Mouse (Mus musculus) cerebellum, adult 18-20 months (tissue): ENCODE measurements around the gene Frmd4b.

Source experiments
- DNase-seq, 2 experiments: peaks; one replicate each; pipeline ENCODE4 v3.0.0; 2021

Gene Frmd4b

GRCm38 (mm10) chr6:97579704-97580103, 37.6 kb downstream of the Frmd4b start:
- DNase-seq, result no peak

DNA sequence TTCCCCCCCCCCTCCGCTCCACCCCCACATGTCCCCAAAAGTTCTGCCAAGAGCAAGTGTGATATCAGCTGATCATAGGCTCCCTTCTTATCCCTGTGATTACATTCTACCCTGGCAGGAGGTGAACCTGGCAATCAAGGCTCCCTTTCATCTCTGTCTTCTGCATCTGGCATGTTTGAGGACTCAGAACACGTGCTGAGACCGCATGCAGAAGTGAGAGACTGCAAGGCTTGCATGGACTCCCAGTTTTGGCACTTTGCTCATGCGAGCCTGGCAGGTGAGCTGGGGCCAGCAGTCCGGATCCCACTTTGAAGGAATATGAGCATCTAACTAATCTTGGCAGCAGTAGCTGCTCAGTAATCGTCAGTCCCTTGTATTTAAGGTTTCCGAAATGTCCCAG, 39.1 kb downstream of the Frmd4b start:
- peak in 1 of 2 experiments; percentile 11 for DNase-seq

- no peak for DNase-seq
These were observed 40.0 kb downstream of the Frmd4b start for GRCm38 (mm10) chr6:97577349-97577748.

DNA sequence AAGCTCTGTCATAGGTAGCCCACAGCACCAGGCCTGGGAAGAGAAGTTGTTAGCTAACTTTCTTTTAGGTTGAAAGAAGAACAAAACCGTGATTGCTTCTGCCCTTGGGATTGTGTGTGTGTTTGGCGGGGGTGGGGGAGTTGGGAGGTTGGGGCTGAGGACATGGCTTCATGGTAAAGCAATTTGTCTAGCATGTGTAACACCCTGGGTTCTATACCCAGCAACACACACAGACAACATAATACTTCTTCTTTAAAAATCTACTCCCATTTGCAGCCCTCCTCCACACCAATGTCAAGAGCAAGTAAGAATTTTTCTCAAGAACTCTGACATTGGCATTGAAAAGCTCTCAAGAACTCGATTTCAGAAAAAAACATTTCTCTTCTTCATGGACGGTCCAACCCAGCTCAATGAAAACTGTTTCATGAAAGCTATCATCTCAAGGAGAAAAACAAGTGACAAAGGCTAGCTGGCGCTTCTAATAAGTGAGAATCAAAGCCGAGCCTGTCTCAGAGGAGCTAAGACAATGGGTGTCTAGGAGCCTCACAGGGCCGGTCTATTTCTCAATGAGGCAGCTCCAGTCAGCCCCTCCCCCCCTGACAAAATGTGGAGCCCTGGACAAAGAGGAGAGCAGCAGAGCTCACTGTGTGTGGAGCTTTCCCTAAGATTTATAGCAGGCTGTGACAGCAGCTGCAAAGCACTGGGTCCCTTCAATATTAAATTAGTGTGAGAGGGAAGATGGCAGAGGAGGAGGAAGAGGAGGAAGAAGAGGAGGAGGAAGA, 40.6 kb downstream of the Frmd4b start:
- DNase-seq, result no peak

DNA sequence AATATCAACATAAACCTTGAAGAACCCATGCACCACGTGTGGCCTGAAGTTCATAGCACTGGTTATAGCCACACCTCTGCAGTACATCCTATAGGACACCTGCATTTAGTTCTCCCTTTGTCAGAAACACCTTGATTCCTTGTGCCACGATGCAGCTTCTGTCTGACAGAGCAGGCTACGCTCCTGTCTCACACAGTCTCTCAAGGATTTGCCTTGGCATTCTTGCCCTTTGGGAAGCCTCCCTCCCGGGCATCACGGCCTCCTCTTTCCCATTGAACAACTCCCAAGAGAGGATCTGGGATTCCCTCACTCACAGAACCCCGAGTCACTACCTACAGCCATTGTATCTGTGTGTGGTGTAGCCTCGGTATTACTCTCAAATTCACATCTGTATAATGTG, 41.2 kb downstream of the Frmd4b start:
- no peak for DNase-seq

DNA sequence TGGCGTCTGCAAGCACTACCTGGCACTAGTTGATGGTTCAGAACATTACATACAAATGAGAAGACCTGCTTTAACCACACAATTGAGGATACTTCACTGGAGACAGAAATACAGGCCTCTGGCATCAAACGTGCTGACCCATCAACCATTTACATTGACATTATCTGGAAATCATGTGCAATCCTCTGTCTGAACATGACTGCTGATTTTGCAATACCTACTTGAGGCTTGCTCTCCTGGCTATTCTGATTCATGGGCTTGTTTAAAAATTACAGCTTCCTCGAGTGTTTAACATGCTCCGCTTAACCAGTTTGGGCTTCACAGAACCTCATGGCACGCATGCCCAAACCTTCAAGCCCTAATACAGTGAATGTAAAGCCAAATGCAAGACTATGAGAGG, 42.4 kb downstream of the Frmd4b start:
- DNase-seq, result no peak

DNA sequence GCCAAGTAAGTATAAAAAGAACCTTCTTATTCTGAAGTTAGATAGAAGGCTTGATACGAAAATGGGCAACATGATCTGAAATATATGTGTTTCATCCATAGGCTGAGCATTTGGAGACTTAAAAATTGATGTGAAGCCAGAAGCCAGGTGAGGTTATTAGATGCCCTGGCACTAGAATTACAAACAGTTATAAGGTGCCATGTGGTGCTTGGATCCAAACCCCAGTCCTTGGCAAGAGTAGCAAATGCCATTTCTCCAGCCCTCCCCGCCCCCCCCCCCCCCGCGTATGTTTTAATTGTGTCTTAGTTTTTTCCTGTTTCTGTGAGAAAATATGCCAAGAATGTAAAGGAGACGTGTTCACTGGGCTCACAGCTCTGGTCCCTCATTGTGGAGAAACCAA, 45.1 kb downstream of the Frmd4b start:
- no peak for DNase-seq

GRCm38 (mm10) chr6:97568538-97568937, 48.8 kb downstream of the Frmd4b start:
- no peak for DNase-seq

DNA sequence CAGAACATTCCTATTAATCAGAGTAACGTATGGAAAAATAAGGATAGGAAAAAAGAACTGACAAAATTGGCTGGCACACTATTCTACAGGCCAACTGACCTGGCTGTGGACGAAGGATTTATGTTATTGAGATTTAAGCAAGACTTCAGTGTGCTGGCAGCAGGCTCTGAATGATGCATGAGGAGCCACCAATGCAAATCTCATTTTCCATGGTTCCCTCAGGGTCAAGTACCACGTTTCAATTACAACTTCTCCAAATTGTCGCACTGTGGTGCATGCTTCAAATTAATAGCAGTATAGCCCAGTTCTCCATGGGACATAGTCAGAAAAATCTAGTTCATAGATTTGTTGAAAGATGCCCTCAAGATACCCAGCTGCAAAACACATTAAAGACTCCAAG, 50.6 kb downstream of the Frmd4b start:
- DNase-seq, result no peak

- DNase-seq, result peak; percentile 61
These were observed 60.2 kb downstream of the Frmd4b start for GRCm38 (mm10) chr6:97557147-97557546.

GRCm38 (mm10) chr6:97555637-97556036, 61.7 kb downstream of the Frmd4b start:
- DNase-seq, result no peak

DNA sequence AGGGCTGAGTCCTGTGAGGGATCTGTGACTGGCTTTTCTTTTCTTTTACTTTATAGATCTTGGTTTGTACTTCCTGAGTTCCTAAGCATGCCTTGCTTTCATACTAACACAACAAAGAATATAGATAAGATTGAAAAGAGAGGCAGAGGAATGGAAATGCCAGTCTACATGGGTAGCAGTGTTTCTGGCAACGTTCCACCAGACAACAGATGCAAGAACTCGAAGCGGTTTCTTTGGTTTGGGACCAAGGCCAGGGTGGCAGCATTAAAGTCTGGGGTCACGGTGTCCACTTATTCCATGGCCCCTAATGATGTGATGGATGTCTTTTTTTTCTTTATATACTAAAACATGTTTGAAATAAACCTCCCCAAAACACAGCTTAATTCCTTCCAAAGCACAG, 63.9 kb downstream of the Frmd4b start:
- DNase-seq, result no peak

DNA sequence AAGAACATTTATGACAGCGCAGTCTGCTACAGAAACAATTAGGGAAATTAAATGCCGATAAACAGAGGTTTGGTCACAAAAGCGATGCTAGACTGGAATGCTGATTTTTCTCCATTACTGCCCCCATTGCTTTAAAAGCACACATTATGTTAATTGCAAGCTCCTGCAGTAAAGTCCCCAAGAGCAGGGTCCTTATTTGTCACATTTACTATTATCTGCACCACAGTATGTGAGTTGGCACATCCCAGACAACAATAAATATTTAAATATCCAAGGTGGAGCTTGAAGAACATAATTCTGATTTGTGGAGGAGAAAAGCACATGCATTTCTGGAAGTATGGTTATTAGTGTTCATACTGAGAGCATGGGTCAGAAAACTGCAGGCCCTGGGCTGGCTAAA, 64.8 kb downstream of the Frmd4b start:
- no peak for DNase-seq

- DNase-seq, result no peak
These were observed 65.5 kb downstream of the Frmd4b start for GRCm38 (mm10) chr6:97551884-97552283.

GRCm38 (mm10) chr6:97551161-97551560, 66.2 kb downstream of the Frmd4b start:
- DNase-seq, result no peak

GRCm38 (mm10) chr6:97540458-97540857, 76.9 kb downstream of the Frmd4b start:
- DNase-seq, result no peak

GRCm38 (mm10) chr6:97535763-97536445, 81.4 kb downstream of the Frmd4b start:
- DNase-seq, result peak; percentile 47 to 63

DNA sequence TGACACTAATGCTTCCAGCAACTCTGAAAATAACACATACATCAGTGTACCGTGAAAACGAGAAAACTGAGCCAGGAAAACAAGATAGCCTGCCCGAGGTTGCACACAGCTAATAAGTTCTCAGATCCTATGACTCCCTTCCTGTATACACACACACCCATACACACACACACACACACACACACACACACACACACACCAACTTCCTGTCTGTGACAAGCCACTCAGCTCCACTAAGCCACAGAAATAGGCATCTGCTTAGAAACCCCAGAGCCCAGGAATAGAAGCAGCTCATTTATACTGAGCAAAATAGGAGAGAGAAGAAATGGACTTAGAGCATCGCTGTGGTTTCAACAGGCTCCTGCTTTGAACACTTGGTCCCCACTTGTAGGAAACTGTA, 86.3 kb downstream of the Frmd4b start:
- DNase-seq, result no peak

DNA sequence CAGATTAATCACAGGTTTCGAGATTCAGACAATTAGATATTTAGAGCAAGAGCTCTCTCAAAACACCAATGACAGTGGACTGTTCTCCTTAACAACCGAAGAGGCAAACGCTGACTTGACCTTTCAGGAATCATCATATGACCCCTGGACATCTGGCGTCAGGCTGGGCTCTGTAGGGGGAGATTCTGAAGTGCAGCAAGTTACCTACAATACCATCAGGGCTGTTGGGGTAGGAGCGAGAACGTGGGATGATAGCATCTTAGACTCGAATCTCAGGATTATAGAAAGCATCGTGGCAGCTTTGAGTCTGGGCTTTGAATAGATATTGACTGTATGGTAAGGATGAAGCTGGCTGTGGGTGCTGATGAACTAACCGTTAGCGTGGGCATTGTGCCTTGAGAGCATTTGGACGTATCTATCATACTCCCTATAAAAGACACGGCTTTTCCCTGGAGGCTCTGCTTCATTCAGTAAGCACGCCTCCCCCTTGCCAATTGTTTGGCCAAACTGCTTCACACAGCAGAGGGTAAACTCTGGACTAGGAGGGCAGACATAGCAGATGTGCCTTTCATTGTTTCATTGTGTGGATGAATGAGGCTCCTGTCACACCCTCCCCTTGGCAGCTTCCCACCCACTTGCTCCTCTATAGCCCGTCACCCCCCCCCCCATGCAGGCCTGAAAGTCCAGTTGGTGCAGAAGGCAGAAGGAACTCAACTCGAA, 88.2 kb downstream of the Frmd4b start:
- DNase-seq, result no peak

- DNase-seq, result peak; percentile 33 to 55
These were observed 91.2 kb downstream of the Frmd4b start for GRCm38 (mm10) chr6:97526092-97526491.

DNA sequence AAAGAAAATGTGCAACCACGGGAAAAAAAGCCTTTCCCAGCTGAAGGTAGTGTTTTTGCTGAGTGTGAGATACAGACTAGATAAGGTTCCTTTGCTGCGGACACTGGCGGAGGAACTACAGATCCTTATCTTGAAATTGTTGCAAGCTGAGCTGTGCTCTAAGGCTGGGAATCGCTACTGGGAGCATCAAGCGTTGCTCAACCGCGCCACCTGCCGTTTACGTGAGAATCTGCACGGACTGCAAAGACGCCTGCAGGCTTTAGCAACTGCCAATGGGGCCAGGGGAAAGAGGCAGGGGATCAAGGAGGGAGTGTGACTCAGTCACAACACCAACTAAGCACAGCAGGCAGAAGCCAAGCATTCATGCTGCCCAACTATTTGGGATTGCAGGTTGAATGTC, 94.2 kb downstream of the Frmd4b start:
- DNase-seq, result peak; percentile 68 to 80

DNA sequence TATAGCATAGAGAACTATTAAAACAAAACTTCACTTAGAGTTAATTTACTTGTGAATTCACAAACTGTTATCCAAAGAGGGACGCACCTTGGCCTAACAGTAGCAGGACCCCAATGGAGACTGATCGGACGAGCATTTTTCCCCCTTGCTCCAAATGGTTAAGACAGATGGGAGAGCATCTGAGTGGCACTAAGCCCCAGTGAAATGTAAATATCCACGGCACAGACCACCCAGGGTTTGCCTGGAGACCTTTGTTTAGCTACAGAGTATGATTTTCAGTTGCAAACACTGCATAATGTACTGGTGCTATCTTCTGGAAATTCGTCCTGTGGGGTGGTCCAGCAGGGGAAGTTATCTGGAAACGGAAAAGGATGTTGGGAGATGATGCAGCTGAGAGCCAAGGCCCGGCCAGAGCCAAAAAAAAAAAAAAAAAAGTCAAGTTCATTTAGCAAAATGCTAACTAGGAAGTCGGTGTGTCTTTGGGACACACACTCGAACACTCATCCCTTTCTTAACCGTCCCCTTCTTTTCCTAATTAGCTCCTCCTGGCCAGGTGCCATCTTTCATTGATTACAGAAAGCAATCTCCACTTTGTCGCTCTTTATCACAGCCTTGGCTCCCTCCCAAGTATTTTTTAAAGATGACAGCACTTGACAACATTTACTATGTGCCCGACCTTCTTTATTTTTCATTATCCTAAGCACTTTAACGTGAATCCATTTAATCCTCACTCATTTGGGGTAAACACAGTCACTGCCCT, 95.9 kb downstream of the Frmd4b start:
- no peak for DNase-seq

GRCm38 (mm10) chr6:97520566-97520965, 96.8 kb downstream of the Frmd4b start:
- DNase-seq, result no peak
